8 mouse cellular contexts compared by ENCODE assay signal in the genomic region with DNA sequence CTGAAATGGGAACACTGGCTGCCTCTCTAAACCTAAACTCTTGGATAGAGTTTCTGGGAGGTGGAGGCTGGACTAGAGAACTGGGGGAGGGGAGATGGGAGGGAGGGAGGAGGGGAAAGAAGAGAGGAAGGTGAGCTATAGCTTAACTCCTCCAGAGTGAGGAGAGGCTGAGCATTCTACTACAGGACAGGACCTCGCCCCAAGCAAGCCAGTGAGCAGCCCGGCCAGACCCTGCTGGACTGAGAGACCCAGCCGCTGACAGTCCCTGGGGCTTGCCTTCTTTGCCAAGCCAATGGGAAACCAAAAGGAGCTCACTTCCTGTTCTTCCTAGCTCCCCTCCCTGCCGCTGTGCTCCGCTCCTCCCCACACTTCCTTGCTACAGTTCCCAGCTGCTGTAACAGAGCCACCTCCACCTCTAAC. TPM values are rescaled to one million over a fixed set of nuclear protein-coding genes. Genes with fewer than 3 reads are reported as not detected.
DNase-seq lines count a peak whose midpoint lies in the region; ATAC-seq lines count a peak whose summit lies in the region.

No protein-coding gene starts in this region.

- H3K4me1 ChIP-seq in neural tube, embryonic 13.5 days (replicated peaks), result peaks cover 4% of the 10 kb centered on the region; the same call in 1 of the 2 replicates
- peaks cover 8% of the 10 kb centered on the region; the same call in 1 of the 2 replicates for H3K4me1 ChIP-seq in heart, embryonic 12.5 days (replicated peaks)

- DNase-seq in neural tube, embryonic 10.5 days (ENCODE audit: extremely low spot score, low spot score), result no peak
- DNase-seq in kidney, postnatal 4 days, result peak; percentile 62 to 76
- peak; percentile 23 for DNase-seq in skeletal muscle tissue, adult 2 months (ENCODE audit: low read depth, low spot score)
- DNase-seq in spleen, adult 18-20 months, result no peak
- no peak for DNase-seq in B cell, adult 2 months

- peak overlapping the region; percentile 11; the same call in 1 of the 2 replicates for H3K4me2 ChIP-seq in neural tube, embryonic 13.5 days
- H3K4me2 ChIP-seq in heart, embryonic 12.5 days, result peak overlapping the region; percentile 37

- WGBS in neural tube, embryonic 13.5 days, result 41% methylated on average over 5 of the region's 5 CpGs
- 12% methylated on average over 5 of the region's 5 CpGs for whole genome bisulfite sequencing in heart, embryonic 12.5 days

- no peak for ATAC-seq in neural tube, embryonic 13.5 days (ENCODE audit: low read depth)
- 0 out of 2 replicates have a peak, but pooled peaks have one; percentile 46 for ATAC-seq in heart, embryonic 12.5 days (ENCODE audit: insufficient number of reproducible peaks, low FRiP score)
- no peak for ATAC-seq in megakaryocyte-erythroid progenitor cell, adult 5-6 weeks (replicated peaks; ENCODE audit: low FRiP score, low TSS enrichment, poor library complexity, severe bottlenecking)

- H3K27ac ChIP-seq in neural tube, embryonic 13.5 days (replicated peaks), result no peak overlapping the region
- H3K27ac ChIP-seq in heart, embryonic 12.5 days (ENCODE audit: poor library complexity, severe bottlenecking), result no peak overlapping the region

- no peaks in the 10 kb centered on the region for H3K27me3 ChIP-seq in neural tube, embryonic 13.5 days
- H3K27me3 ChIP-seq in heart, embryonic 12.5 days (replicated peaks), result 0 out of 2 replicates have a peak, but pooled peaks cover 24% of the 10 kb centered on the region

- no peaks in the 10 kb centered on the region for H3K9me3 ChIP-seq in neural tube, embryonic 13.5 days
- no peaks in the 10 kb centered on the region for H3K9me3 ChIP-seq in heart, embryonic 12.5 days (replicated peaks)

- H3K36me3 ChIP-seq in neural tube, embryonic 13.5 days, result peaks cover 70% of the 10 kb centered on the region
- H3K36me3 ChIP-seq in heart, embryonic 12.5 days, result peaks cover 35% of the 10 kb centered on the region

- no peak overlapping the region for H3K9ac ChIP-seq in neural tube, embryonic 13.5 days
- H3K9ac ChIP-seq in heart, embryonic 12.5 days, result no peak overlapping the region

- H3K4me3 ChIP-seq in neural tube, embryonic 13.5 days, result no peak overlapping the region
- no peak overlapping the region for H3K4me3 ChIP-seq in heart, embryonic 12.5 days

RNA-seq across cellular contexts. Expression of a gene that starts 19.6 kb away (rescaled TPM):
- 17.6 and 21.8 TPM in 2 replicates for polyA plus RNA-seq in neural tube, embryonic 13.5 days (2015; fragmentation: Nextera tagmentation; extraction: Ambion mirVana)
- 4.7 TPM in 2 replicates for polyA plus RNA-seq in heart, embryonic 12.5 days (2016; fragmentation: Nextera tagmentation; extraction: Ambion mirVana)
- total RNA-seq in megakaryocyte-erythroid progenitor cell, adult 5-6 weeks (2014; fragmentation: Nextera tagmentation), result 0.10 TPM in 1 of 2 replicates, not detected in the other
- total RNA-seq in megakaryocyte-erythroid progenitor cell, adult 5-6 weeks (2017), result not detected in 2 replicates

RNA-seq across cellular contexts. Expression of a gene that starts 37.8 kb away (rescaled TPM):
- polyA plus RNA-seq in neural tube, embryonic 13.5 days (2015; fragmentation: Nextera tagmentation; extraction: Ambion mirVana), result 151 and 181 TPM in 2 replicates
- polyA plus RNA-seq in heart, embryonic 12.5 days (2016; fragmentation: Nextera tagmentation; extraction: Ambion mirVana), result 69.8 and 78.4 TPM in 2 replicates
- 22.9 and 33.3 TPM in 2 replicates for total RNA-seq in megakaryocyte-erythroid progenitor cell, adult 5-6 weeks (2014; fragmentation: Nextera tagmentation)
- 22.6 and 31.8 TPM in 2 replicates for total RNA-seq in megakaryocyte-erythroid progenitor cell, adult 5-6 weeks (2017)

RNA-seq across cellular contexts. Expression of a gene that starts 46.2 kb away (rescaled TPM):
- 16.3 and 17.4 TPM in 2 replicates for polyA plus RNA-seq in neural tube, embryonic 13.5 days (2015; fragmentation: Nextera tagmentation; extraction: Ambion mirVana)
- 11.2 and 11.6 TPM in 2 replicates for polyA plus RNA-seq in heart, embryonic 12.5 days (2016; fragmentation: Nextera tagmentation; extraction: Ambion mirVana)
- total RNA-seq in megakaryocyte-erythroid progenitor cell, adult 5-6 weeks (2014; fragmentation: Nextera tagmentation), result 8.4 and 14.2 TPM in 2 replicates
- total RNA-seq in megakaryocyte-erythroid progenitor cell, adult 5-6 weeks (2017), result 8.2 and 10.1 TPM in 2 replicates

RNA-seq across cellular contexts. Expression of a gene that starts 48.5 kb away (rescaled TPM):
- 54.0 and 60.8 TPM in 2 replicates for polyA plus RNA-seq in neural tube, embryonic 13.5 days (2015; fragmentation: Nextera tagmentation; extraction: Ambion mirVana)
- polyA plus RNA-seq in heart, embryonic 12.5 days (2016; fragmentation: Nextera tagmentation; extraction: Ambion mirVana), result 0.42 TPM in 1 of 2 replicates, not detected in the other
- total RNA-seq in megakaryocyte-erythroid progenitor cell, adult 5-6 weeks (2014; fragmentation: Nextera tagmentation), result not detected in 2 replicates
- total RNA-seq in megakaryocyte-erythroid progenitor cell, adult 5-6 weeks (2017), result not detected in 2 replicates

Comparison
In these comparisons a context has a peak if more than half of its experiments do, and no peak if none do; other contexts are left out.
1. DNase-seq: peak in kidney, postnatal 4 days (2 of 2) and skeletal muscle tissue, adult 2 months (single experiment); none in neural tube, embryonic 10.5 days (single experiment), spleen, adult 18-20 months (0 of 2) and B cell, adult 2 months (0 of 2).